Mouse (Mus musculus) olfactory bulb, adult 2 months (tissue): ENCODE data around the gene Emc9.

ENCODE experiments used
- CTCF ChIP-seq: fragments of 200-500 bp; IDR thresholded peaks from 2 replicates; pipeline ENCODE4 v1.5.1; 2012; ENCODE audit warnings: low read depth, mild to moderate bottlenecking, low read length, moderate library complexity; ENCODE audit not compliant: insufficient read depth
- POLR2A ChIP-seq: fragments of 200-500 bp; IDR thresholded peaks from 2 replicates; pipeline ENCODE4 v1.6.1; 2012; ENCODE audit warnings: mild to moderate bottlenecking, low read depth, low read length, moderate library complexity; ENCODE audit not compliant: insufficient read depth

DNA sequence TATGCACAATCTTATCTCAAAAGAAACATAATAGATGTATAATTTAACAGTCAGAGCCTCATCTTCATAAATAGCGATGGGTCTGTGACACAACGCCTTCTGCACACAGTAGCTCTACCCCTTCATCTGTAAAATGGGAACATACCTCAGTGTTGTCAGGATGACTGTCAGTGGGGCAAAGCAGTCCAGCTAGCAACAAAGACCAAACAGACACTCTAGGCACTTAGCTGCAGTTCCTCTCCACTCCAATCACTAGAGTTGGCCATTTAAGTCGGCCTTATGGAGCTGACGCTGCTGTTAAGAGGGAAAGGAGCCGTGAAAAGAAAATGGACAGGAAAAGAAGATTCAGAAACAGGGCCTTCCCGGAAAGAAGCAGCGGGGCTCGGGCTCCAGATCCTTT is 33.3 kb downstream of the Emc9 start:
- TF ChIP-seq POLR2A, result no peak
- TF ChIP-seq CTCF, result no peak
